Mouse (Mus musculus) forebrain, embryonic 14.5 days (tissue): Measurements from ENCODE around the gene Myom3. TPM values are rescaled to one million over a fixed set of nuclear protein-coding genes. Genes with fewer than 3 reads are reported as not detected.
"Not testable (repeated sequence)": the region's sequence is repeated elsewhere in the genome, so short reads cannot be mapped to it uniquely, and the experiment has no call there.

Experiments used
- ATAC-seq: fragments of 200-750 bp; cut with Nextera tagmentation; 2 replicates; pipeline ENCODE4 v1.8.0; 2017; ENCODE audit warnings: mild to moderate bottlenecking, moderate library complexity
- DNase-seq: peaks from one replicate; pipeline ENCODE4 v3.0.0-alpha.2; 2015; ENCODE audit warnings: low spot score
- H3K27ac ChIP-seq: fragments of 300-500 bp; sonication (generic); 2 replicates; pipeline ENCODE4 v1.5.1; 2014; ENCODE audit warnings: low read depth, mild to moderate bottlenecking, control low read depth, low read length, moderate library complexity
- H3K27me3 ChIP-seq: fragments of 300-500 bp; sonication (generic); replicated peaks from 2 replicates; pipeline ENCODE4 v1.6.1; 2014; ENCODE audit warnings: low read length, control low read depth, mixed read lengths; ENCODE audit not compliant: control insufficient read depth, insufficient read depth
- H3K36me3 ChIP-seq: fragments of 300-500 bp; sonication (generic); 2 replicates; pipeline ENCODE4 v1.6.1; 2014; ENCODE audit warnings: low read length, control low read depth; ENCODE audit not compliant: control insufficient read depth, insufficient read depth
- H3K4me1 ChIP-seq: fragments of 300-500 bp; sonication (generic); 2 replicates; pipeline ENCODE4 v1.6.1; 2014; ENCODE audit warnings: antibody characterized with exemption, low read length, control low read depth; ENCODE audit not compliant: control insufficient read depth, insufficient read depth
- H3K4me2 ChIP-seq: fragments of 300-500 bp; sonication (generic); 2 replicates; pipeline ENCODE4 v1.6.1; 2014; ENCODE audit warnings: mild to moderate bottlenecking, control low read depth, low read length
- H3K4me3 ChIP-seq: fragments of 300-500 bp; sonication (generic); 2 replicates; pipeline ENCODE4 v1.5.1; 2014; ENCODE audit warnings: low read depth, low read length, control low read depth
- H3K9ac ChIP-seq: fragments of 300-500 bp; sonication (generic); 2 replicates; pipeline ENCODE4 v1.6.1; 2014; ENCODE audit warnings: mild to moderate bottlenecking, low read length, control low read depth, moderate library complexity
- H3K9me3 ChIP-seq: fragments of 300-500 bp; sonication (generic); replicated peaks from 2 replicates; pipeline ENCODE4 v1.6.1; 2016; ENCODE audit warnings: low read length, control low read depth, mixed read lengths; ENCODE audit not compliant: control insufficient read depth
- WGBS: fragments of 180-500 bp; shearing (Covaris S2); extraction: QIAGEN DNeasy Blood & Tissue Kit; methylation state at CpG from one replicate; pipeline ENCODE4 v1.1.7; 2014; 5-methylcytosine and 5-hydroxymethylcytosine counted together
- polyA plus RNA-seq: library from polyadenylated mRNA; unstranded; fragments of >200 nt; fragmentation: Nextera tagmentation; extraction: Ambion mirVana; gene quantifications from 2 replicates; pipeline ENCODE4 v1.2.1, GENCODE M21; 2014

The Myom3 gene
- polyA plus RNA-seq, result 0.17 and 0.22 TPM in 2 replicates

DNA sequence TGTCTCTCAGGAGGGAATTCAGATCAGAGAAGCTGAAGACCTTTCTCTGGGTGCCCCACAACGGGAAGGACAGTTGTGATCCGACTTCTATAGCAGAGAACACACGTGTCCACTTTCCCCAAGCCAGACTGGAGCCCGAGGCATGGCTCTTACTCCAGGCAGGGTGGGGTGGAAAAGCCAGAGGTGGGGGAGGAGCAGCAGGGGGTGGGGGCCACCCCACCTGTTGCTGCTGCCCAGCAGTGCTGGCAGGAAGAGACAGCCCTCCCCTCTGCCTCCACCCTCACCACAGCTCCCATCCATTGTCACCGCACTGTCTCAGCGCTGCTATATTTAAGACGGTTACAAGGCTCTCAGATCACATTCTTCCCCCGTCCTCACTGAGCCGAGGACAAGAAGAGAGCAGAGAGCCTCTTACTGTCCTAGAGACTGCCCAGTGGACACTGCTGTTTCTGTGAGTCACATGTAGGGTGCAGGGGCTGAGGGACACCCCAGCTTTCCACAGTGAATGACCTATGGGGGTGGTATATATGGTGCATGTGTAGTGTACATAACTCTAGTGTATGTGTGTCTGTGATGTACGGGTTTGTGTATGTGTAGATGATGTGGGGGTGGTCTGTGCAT lies at the start of gene Myom3:
Myom3 (plus strand) TSS at position 360 of the 621 bp plus-strand sequence.
- Histone ChIP-seq H3K4me2 (no peak within 1 kb of the TSS), H3K36me3 (no peaks in the 10 kb centered on the region), H3K9ac (no peak within 1 kb of the TSS), H3K4me1 (no peaks in the 10 kb centered on the region), H3K27me3 (no peaks in the 10 kb centered on the region), H3K4me3 (no peak within 1 kb of the TSS), H3K27ac (no peak within 1 kb of the TSS), H3K9me3 (no peaks in the 10 kb centered on the region)
- DNase-seq (no peak), ATAC-seq (no peak)
- 66% methylated on average over 10 of the region's 10 CpGs for WGBS

DNA sequence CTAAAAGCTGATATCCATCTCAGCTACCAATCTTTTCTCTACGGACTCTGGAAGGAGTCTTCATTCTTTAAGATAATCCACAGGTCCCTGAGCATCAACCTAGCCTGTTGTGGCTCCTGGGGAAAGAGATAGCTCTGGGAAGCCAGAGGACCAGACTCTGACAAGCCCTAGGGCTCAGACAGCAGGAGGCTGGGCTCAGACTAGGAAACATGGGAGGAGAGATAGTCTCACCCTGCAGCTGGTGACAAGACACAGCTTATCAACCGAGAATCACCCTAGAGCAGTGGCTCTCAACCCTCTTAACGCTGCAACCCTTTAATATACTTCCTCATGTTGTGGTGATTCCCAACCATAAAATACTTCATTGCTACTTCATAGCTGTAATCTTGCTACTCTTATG lies 49.1 kb upstream of the Myom3 start:
- no peak overlapping the region for H3K27ac ChIP-seq
- WGBS, result 88% methylated on average over 3 of the region's 3 CpGs
- H3K9ac ChIP-seq, result no peak overlapping the region
- H3K27me3 ChIP-seq, result no peaks in the 10 kb centered on the region
- ATAC-seq (no peak), DNase-seq (no peak)
- H3K9me3 ChIP-seq, result no peaks in the 10 kb centered on the region
- no peak overlapping the region for H3K4me3 ChIP-seq
- H3K36me3 ChIP-seq, result no peaks in the 10 kb centered on the region
- H3K4me1 ChIP-seq, result no peaks in the 10 kb centered on the region
- H3K4me2 ChIP-seq, result no peak overlapping the region

DNA sequence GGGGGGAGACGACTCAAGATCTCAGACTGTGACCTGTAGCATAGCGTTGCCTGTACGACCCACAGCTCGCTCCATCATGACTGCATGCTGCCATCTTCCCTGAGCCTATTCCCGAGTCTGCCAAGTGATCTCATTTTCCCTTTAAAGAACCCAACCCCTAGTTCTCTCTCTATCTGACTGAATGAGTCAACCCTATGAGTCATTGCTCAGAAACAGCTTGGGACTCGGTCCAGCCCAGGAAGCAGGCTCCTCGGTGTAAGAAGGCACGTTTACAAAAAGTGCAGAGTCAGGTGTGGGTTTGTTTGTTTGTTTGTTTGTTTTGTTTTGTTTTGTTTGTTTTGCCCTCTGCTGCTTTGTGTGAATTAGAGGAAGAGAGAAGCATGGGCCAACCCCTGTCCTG lies 44.7 kb upstream of the Myom3 start:
- H3K27ac ChIP-seq, result no peak overlapping the region
- 92% methylated on average over 8 of the region's 8 CpGs for WGBS
- H3K4me1 ChIP-seq, result no peaks in the 10 kb centered on the region
- DNase-seq (no peak), ATAC-seq (no peak)
- H3K9ac ChIP-seq, result no peak overlapping the region
- no peaks in the 10 kb centered on the region for H3K9me3 ChIP-seq
- no peaks in the 10 kb centered on the region for H3K27me3 ChIP-seq
- H3K36me3 ChIP-seq, result no peaks in the 10 kb centered on the region
- no peak overlapping the region for H3K4me2 ChIP-seq
- H3K4me3 ChIP-seq, result no peak overlapping the region

DNA sequence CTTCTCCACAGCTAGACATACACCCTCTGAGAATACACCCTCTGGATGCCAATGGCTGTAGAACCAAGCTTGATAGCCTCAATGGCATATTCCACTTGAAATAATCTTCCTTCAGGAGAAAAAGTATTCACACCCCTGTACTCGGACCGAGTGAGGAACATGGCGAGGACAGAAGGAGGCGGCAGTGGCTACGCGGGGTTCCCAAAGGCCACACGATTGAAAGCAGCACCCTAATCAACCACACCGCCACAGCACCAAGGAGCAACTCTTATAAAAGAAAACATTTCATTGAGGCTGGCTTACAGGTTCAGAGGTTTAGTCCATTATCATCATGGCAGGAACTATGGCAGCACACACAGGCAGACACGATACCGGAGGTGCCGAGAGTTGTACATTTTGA lies 43.1 kb upstream of the Myom3 start:
- not testable (repeated sequence) for DNase-seq, H3K9ac ChIP-seq, H3K4me3 ChIP-seq, H3K4me1 ChIP-seq, H3K27ac ChIP-seq, H3K9me3 ChIP-seq, H3K4me2 ChIP-seq, ATAC-seq, H3K27me3 ChIP-seq, H3K36me3 ChIP-seq
- 95% methylated on average over 11 of the region's 11 CpGs for WGBS

DNA sequence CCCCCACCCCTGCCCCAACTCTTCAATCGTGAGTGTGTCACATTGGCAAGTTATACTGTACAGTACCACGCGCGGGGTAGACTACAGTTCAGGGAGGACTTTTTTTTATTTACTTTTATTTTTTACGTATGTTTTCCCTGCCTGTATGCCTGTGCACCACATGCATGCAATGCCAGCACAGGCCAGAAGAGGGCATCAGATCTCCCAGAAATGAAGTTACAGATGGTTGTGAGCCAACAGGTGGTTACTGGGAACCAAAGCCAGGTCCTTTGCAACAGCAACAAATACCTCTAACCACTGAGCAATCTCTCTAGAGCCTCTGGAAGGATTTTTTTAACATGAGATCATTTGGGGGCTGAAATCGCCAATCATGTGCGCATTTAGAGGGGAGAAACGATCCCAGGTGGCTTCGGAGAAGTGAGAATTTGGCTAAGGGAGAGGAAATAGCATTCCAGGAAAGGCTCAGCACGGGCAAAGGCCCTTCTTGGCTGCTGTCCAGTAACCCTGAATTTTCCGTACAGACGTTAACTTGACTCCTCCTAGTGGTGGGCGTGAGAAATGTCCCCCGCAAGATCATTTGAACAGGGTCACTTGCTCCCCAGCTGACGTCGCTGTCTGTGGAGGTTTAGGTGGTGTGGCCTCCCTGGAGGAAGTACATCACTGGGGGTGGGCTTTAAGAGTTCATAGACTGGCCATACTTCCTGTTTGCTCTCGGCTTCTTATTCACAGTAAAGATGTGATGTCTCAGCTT lies 36.8 kb upstream of the Myom3 start:
- no peak overlapping the region for H3K27ac ChIP-seq
- H3K4me2 ChIP-seq, result no peak overlapping the region
- H3K9ac ChIP-seq, result no peak overlapping the region
- no peak overlapping the region for H3K4me3 ChIP-seq
- no peaks in the 10 kb centered on the region for H3K9me3 ChIP-seq
- 77% methylated on average over 17 of the region's 17 CpGs for WGBS
- no peaks in the 10 kb centered on the region for H3K36me3 ChIP-seq
- no peaks in the 10 kb centered on the region for H3K27me3 ChIP-seq
- no peaks in the 10 kb centered on the region for H3K4me1 ChIP-seq
- DNase-seq (peak; percentile 32), ATAC-seq (no peak)

- no peak overlapping the region for H3K27ac ChIP-seq
- peak; percentile 11 for DNase-seq
- H3K4me3 ChIP-seq, result no peak overlapping the region
- no peaks in the 10 kb centered on the region for H3K9me3 ChIP-seq
- no peak overlapping the region for H3K9ac ChIP-seq
- WGBS, result 76% methylated on average over 11 of the region's 11 CpGs
- no peak overlapping the region for H3K4me2 ChIP-seq
- no peak for ATAC-seq
- no peaks in the 10 kb centered on the region for H3K27me3 ChIP-seq
- H3K36me3 ChIP-seq, result no peaks in the 10 kb centered on the region
- H3K4me1 ChIP-seq, result no peaks in the 10 kb centered on the region
Observed at GRCm38 (mm10) chr4:135726416-135726815, 33.1 kb upstream of the Myom3 start.

- Histone ChIP-seq H3K4me3 (no peak within 1 kb of the TSS), H3K27ac (no peak within 1 kb of the TSS), H3K36me3 (no peaks in the 10 kb centered on the region), H3K9me3 (no peaks in the 10 kb centered on the region), H3K4me2 (no peak within 1 kb of the TSS), H3K9ac (no peak within 1 kb of the TSS), H3K27me3 (no peaks in the 10 kb centered on the region), H3K4me1 (no peaks in the 10 kb centered on the region)
- DNase-seq (no peak), ATAC-seq (no peak)
- 62% methylated on average over 14 of the region's 14 CpGs for whole genome bisulfite sequencing
Observed at GRCm38 (mm10) chr4:135727817-135728216, 31.7 kb upstream of the Myom3 start, which contains the start of gene Il22ra1. TSS of gene Il22ra1 (plus strand) at chr4:135728172.

DNA sequence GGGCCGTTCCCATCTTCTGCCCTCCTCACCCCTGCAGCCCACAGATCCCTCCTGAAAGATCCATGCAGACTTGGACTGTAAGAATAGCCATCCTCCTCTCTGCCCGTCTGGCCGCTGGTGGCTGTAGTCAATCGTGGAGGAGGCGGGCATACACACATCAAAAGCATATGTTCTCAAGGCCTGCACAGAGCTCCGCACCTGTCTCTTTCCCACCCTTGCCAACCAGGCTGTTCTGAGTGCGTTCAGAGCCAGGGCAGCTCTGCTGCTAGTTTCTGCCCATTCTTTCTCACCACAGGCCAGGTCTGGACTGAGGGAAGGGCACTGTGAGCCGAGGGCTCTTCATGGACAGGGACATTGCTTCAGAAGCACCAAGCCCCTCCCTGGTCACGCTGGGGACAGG lies 29.3 kb upstream of the Myom3 start:
- H3K9me3 ChIP-seq, result no peaks in the 10 kb centered on the region; the same call in 1 of the 2 replicates
- H3K9ac ChIP-seq, result no peak overlapping the region
- no peak overlapping the region for H3K4me2 ChIP-seq
- H3K27ac ChIP-seq, result no peak overlapping the region
- no peak for ATAC-seq
- H3K36me3 ChIP-seq, result no peaks in the 10 kb centered on the region
- H3K4me1 ChIP-seq, result no peaks in the 10 kb centered on the region
- no peaks in the 10 kb centered on the region for H3K27me3 ChIP-seq
- WGBS, result 81% methylated on average over 9 of the region's 9 CpGs
- DNase-seq, result peak; percentile 20
- H3K4me3 ChIP-seq, result no peak overlapping the region

DNA sequence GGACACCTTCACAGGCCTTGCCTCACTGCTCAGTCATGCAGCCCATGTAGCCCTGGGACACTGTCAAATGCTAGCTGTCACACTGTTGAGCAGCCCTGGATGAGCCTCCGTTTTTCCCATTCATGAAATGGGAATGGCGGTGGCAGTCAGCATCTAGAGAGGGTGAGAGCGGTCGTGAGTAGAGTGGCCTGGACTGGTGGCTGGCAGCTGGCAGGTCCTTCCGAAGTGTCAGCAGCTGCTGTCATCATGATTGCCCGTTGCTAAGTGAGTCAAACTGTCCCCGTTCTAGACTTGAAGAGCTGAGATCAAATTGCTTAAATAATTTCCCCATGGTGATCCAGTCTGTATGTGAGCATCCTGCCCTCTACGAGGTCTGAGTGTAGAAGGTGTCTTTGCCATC lies 28.6 kb upstream of the Myom3 start:
- Histone ChIP-seq H3K9me3 (no peaks in the 10 kb centered on the region; the same call in 1 of the 2 replicates), H3K4me1 (no peaks in the 10 kb centered on the region), H3K27ac (no peak overlapping the region), H3K36me3 (no peaks in the 10 kb centered on the region), H3K27me3 (no peaks in the 10 kb centered on the region), H3K9ac (no peak overlapping the region), H3K4me3 (no peak overlapping the region), H3K4me2 (no peak overlapping the region)
- DNase-seq (no peak), ATAC-seq (no peak)
- 78% methylated on average over 8 of the region's 8 CpGs for WGBS
